Mouse (Mus musculus) splenic B cell, adult 2 months (primary cell): Measurements from ENCODE around the gene Phldb2.

Experiments used
- DNase-seq: peaks from one replicate; pipeline ENCODE4 v3.0.0-alpha.2; 2011; ENCODE audit warnings: low read depth, low spot score
- H3K27me3 ChIP-seq: 2 replicates; pipeline ENCODE4 v1.6.1; 2012; ENCODE audit warnings: mild to moderate bottlenecking, low read length, moderate library complexity, mixed read lengths; ENCODE audit not compliant: control insufficient read depth, poor library complexity, insufficient read depth, severe bottlenecking
- H3K36me3 ChIP-seq: 2 replicates; pipeline ENCODE4 v1.6.1; 2012; ENCODE audit warnings: mild to moderate bottlenecking, low read length, moderate library complexity, mixed read lengths; ENCODE audit not compliant: control insufficient read depth, poor library complexity, insufficient read depth, severe bottlenecking

Gene Phldb2

GRCm38 (mm10) chr16:45757421-45758078, 195.8 kb downstream of the Phldb2 start:
- H3K36me3 ChIP-seq: no peaks in the 10 kb centered on the region

GRCm38 (mm10) chr16:45756855-45757254, 196.5 kb downstream of the Phldb2 start:
- Histone ChIP-seq H3K36me3 (no peaks in the 10 kb centered on the region), H3K27me3 (no peaks in the 10 kb centered on the region)
- DNase-seq: peak; percentile 74

More at GRCm38 (mm10) chr16:45757421-45758078, 195.8 kb downstream of the Phldb2 start:
- no peak for DNase-seq
- no peaks in the 10 kb centered on the region for H3K27me3 ChIP-seq

GRCm38 (mm10) chr16:45743591-45744144, 209.7 kb downstream of the Phldb2 start:
- Histone ChIP-seq H3K36me3 (no peaks in the 10 kb centered on the region), H3K27me3 (no peaks in the 10 kb centered on the region)
- peak; percentile 22 for DNase-seq

GRCm38 (mm10) chr16:45742615-45743476, 210.6 kb downstream of the Phldb2 start, which contains the start of gene Abhd10:
Abhd10 (minus strand) TSS chr16:45742955.
- DNase-seq: peak; percentile 96
- no peaks in the 10 kb centered on the region for H3K27me3 ChIP-seq

GRCm38 (mm10) chr16:45737880-45738279, 215.5 kb downstream of the Phldb2 start:
- Histone ChIP-seq H3K36me3 (peaks cover 4% of the 10 kb centered on the region), H3K27me3 (no peaks in the 10 kb centered on the region)
- DNase-seq: no peak

More at GRCm38 (mm10) chr16:45742615-45743476, 210.6 kb downstream of the Phldb2 start, which contains the start of gene Abhd10:
- H3K36me3 ChIP-seq: no peaks in the 10 kb centered on the region

- no peak for DNase-seq
- Histone ChIP-seq H3K36me3 (peaks cover 6% of the 10 kb centered on the region), H3K27me3 (no peaks in the 10 kb centered on the region)
Measured at GRCm38 (mm10) chr16:45736724-45737123, 216.7 kb downstream of the Phldb2 start.

GRCm38 (mm10) chr16:45729163-45729562, 224.2 kb downstream of the Phldb2 start:
- H3K36me3 ChIP-seq: peaks cover 12% of the 10 kb centered on the region
- H3K27me3 ChIP-seq: no peaks in the 10 kb centered on the region
- no peak for DNase-seq

- DNase-seq: no peak
- Histone ChIP-seq H3K27me3 (no peaks in the 10 kb centered on the region; the same call in 1 of the 2 replicates), H3K36me3 (no peaks in the 10 kb centered on the region)
Measured at GRCm38 (mm10) chr16:45724742-45725102, 228.7 kb downstream of the Phldb2 start.

GRCm38 (mm10) chr16:45724061-45724741, 229.2 kb downstream of the Phldb2 start, which contains the start of gene Tagln3:
Tagln3 (minus strand) TSS chr16:45724608.
- Histone ChIP-seq H3K27me3 (no peaks in the 10 kb centered on the region; the same call in 1 of the 2 replicates), H3K36me3 (no peaks in the 10 kb centered on the region)
- no peak for DNase-seq

- H3K27me3 ChIP-seq: no peaks in the 10 kb centered on the region; the same call in 1 of the 2 replicates
- no peak for DNase-seq
- no peaks in the 10 kb centered on the region for H3K36me3 ChIP-seq
Measured at GRCm38 (mm10) chr16:45723172-45723901, 230.1 kb downstream of the Phldb2 start.

GRCm38 (mm10) chr16:45722460-45722951, 230.9 kb downstream of the Phldb2 start:
- H3K36me3 ChIP-seq: no peaks in the 10 kb centered on the region
- no peaks in the 10 kb centered on the region; the same call in 1 of the 2 replicates for H3K27me3 ChIP-seq
- no peak for DNase-seq

GRCm38 (mm10) chr16:45720022-45720630, 233.3 kb downstream of the Phldb2 start:
- Histone ChIP-seq H3K27me3 (no peaks in the 10 kb centered on the region; the same call in 1 of the 2 replicates), H3K36me3 (no peaks in the 10 kb centered on the region)
- no peak for DNase-seq

GRCm38 (mm10) chr16:45718296-45718695, 235.1 kb downstream of the Phldb2 start:
- no peaks in the 10 kb centered on the region for H3K27me3 ChIP-seq
- DNase-seq: no peak
- no peaks in the 10 kb centered on the region for H3K36me3 ChIP-seq
